Mouse (Mus musculus) monocyte, adult 2 months (primary cell): ENCODE measurements around the gene Umad1.

Source experiments
- DNase-seq, 2 experiments: peaks; one replicate each; pipeline ENCODE4 v3.0.0; 2022; ENCODE audit warnings: low spot score in 2 of 2, low read depth in 1 of 2

Gene Umad1

GRCm38 (mm10) chr6:8473498-8473897 lies 214.4 kb downstream of the Umad1 start:
- no peak for DNase-seq

- DNase-seq: no peak
Measured at GRCm38 (mm10) chr6:8474316-8474715, 215.2 kb downstream of the Umad1 start.

- no peak for DNase-seq
Measured at GRCm38 (mm10) chr6:8474820-8475219, 215.7 kb downstream of the Umad1 start.

GRCm38 (mm10) chr6:8479176-8479575 lies 220.1 kb downstream of the Umad1 start:
- DNase-seq: no peak

- DNase-seq: no peak
Measured at GRCm38 (mm10) chr6:8484437-8485275, 225.6 kb downstream of the Umad1 start.

GRCm38 (mm10) chr6:8485414-8486175 lies 226.5 kb downstream of the Umad1 start:
- DNase-seq: peak in 1 of 2 experiments; percentile 4

- no peak for DNase-seq
Measured at GRCm38 (mm10) chr6:8486391-8487043, 227.4 kb downstream of the Umad1 start.

GRCm38 (mm10) chr6:8487044-8487853 lies 228.2 kb downstream of the Umad1 start:
- DNase-seq: no peak

GRCm38 (mm10) chr6:8488249-8488648 lies 229.2 kb downstream of the Umad1 start:
- DNase-seq: no peak

- DNase-seq: no peak
Measured at GRCm38 (mm10) chr6:8489266-8489665, 230.2 kb downstream of the Umad1 start.

GRCm38 (mm10) chr6:8489938-8490585 lies 231.0 kb downstream of the Umad1 start:
- no peak for DNase-seq

- no peak for DNase-seq
Measured at GRCm38 (mm10) chr6:8492248-8492647, 233.2 kb downstream of the Umad1 start.

GRCm38 (mm10) chr6:8495109-8495826 lies 236.2 kb downstream of the Umad1 start:
- no peak for DNase-seq

- no peak for DNase-seq
Measured at GRCm38 (mm10) chr6:8495827-8496222, 236.7 kb downstream of the Umad1 start.

GRCm38 (mm10) chr6:8497234-8497867 lies 238.3 kb downstream of the Umad1 start:
- no peak for DNase-seq

GRCm38 (mm10) chr6:8497868-8498257 lies 238.8 kb downstream of the Umad1 start:
- DNase-seq: no peak

- no peak for DNase-seq
Measured at GRCm38 (mm10) chr6:8498961-8499360, 239.9 kb downstream of the Umad1 start.

- DNase-seq: no peak
Measured at GRCm38 (mm10) chr6:8503953-8504352, 244.9 kb downstream of the Umad1 start.

GRCm38 (mm10) chr6:8504521-8505228 lies 245.6 kb downstream of the Umad1 start:
- DNase-seq: peak in 1 of 2 experiments; percentile 4
